Mouse (Mus musculus) layer of hippocampus, postnatal 10 days (tissue): ENCODE results near the gene Gm11361. TPM values are rescaled to one million over a fixed set of nuclear protein-coding genes. Genes with fewer than 3 reads are reported as not detected.

Experiments
- DNase-seq, 2 experiments: peaks; one replicate each; pipeline ENCODE4 v3.0.0; 2021; ENCODE audit warnings: low spot score in 2 of 2
- long read RNA-seq: library from polyadenylated mRNA; stranded (forward); transcript quantifications from one replicate; pipeline ENCODE4 v2.0.0, GENCODE M21; 2023
- total RNA-seq, 2 experiments: library from RNA; stranded (reverse); gene quantifications; 2 replicates each; pipeline ENCODE4 v1.2.3; 2021

Gene Gm11361
- total RNA-seq = 100 to 1,000 TPM; 102 to 124 TPM
- long read RNA-seq, partial matches to known transcripts = 0 of 4 reads
- long read RNA-seq, other reads (novel, unspliced or antisense) = 0 of 4 reads

DNA sequence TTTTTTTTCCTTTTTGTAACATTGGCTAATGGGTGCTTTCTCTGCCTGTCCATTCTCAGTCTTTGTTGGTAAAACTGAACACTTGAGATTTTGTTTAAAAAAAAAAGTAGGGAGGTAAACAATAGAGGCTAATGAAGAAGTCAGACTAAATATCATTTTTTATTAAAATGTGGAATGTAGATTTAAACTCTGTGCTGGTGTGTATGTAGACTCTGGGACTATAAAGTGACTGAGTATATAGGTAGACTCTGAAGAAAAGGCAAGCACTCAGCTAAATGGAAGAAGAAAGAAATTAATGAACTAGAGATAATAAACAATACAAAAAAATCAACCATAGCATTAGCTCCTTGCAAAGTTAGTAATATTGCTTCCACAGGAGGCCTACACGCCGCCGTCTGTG, at the start of gene Gm11361:
Gene Gm11361 (plus strand): TSS at position 301 of the 400 bp plus-strand sequence.
- DNase-seq = no peak

DNA sequence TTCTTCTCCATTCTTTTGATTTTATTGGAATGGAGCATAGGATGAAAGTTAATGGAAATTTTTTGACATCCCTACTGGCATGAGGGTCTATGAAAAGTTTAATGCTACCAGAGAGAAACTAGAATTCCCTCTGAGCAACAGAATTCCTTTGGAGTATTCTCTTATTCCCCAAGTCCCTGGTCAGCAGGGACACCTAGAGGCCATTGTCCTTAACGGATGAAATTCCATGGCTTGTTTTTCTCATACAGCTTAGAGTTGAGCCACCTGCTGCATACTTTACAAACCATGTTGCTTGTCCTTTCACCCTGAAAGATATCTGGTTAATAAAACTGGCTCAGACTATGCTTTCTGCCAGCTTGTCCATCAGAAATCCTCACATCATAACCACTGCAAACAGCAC, 7.1 kb downstream of the Gm11361 start:
- DNase-seq = no peak

GRCm38 (mm10) chr13:28287368-28287767, 30.0 kb downstream of the Gm11361 start:
- no peak for DNase-seq

GRCm38 (mm10) chr13:28294272-28294671, 36.9 kb downstream of the Gm11361 start:
- DNase-seq = no peak

GRCm38 (mm10) chr13:28294757-28295361, 37.5 kb downstream of the Gm11361 start:
- no peak for DNase-seq

- DNase-seq = no peak
Observed at GRCm38 (mm10) chr13:28295492-28295891, 38.2 kb downstream of the Gm11361 start.

- no peak for DNase-seq
Observed at GRCm38 (mm10) chr13:28297098-28297497, 39.8 kb downstream of the Gm11361 start.

- DNase-seq = no peak
Observed at GRCm38 (mm10) chr13:28297577-28297976, 40.2 kb downstream of the Gm11361 start.

Other genes with a start within 250 kb of the Gm11361 start
- not detected for gene Prl4a1, start 241.3 kb upstream of the Gm11361 start, total RNA-seq
- gene Prl5a1, start 115.0 kb upstream of the Gm11361 start, total RNA-seq = not detected